Mouse (Mus musculus) intestine, postnatal 0 days (tissue): ENCODE data around the gene Cdh24. TPM values are rescaled to one million over a fixed set of nuclear protein-coding genes. Genes with fewer than 3 reads are reported as not detected.

ENCODE experiments used
- ATAC-seq: fragments of 200-750 bp; cut with Nextera tagmentation; 2 replicates; pipeline ENCODE4 v1.8.0; 2017; ENCODE audit warnings: mild to moderate bottlenecking, moderate TSS enrichment, moderate library complexity
- H3K27ac ChIP-seq: fragments of 300-500 bp; sonication (generic); 2 replicates; pipeline ENCODE4 v1.5.1; 2014; ENCODE audit warnings: mild to moderate bottlenecking, low read depth, low read length, moderate library complexity
- H3K27me3 ChIP-seq: fragments of 300-500 bp; sonication (generic); replicated peaks from 2 replicates; pipeline ENCODE4 v1.6.1; 2014; ENCODE audit warnings: low read length, mixed read lengths; ENCODE audit not compliant: control insufficient read depth, insufficient read depth
- H3K36me3 ChIP-seq: fragments of 300-500 bp; sonication (generic); 2 replicates; pipeline ENCODE4 v1.6.1; 2014; ENCODE audit warnings: mild to moderate bottlenecking, moderate library complexity; ENCODE audit not compliant: control insufficient read depth, insufficient read depth
- H3K4me1 ChIP-seq: fragments of 300-500 bp; sonication (generic); replicated peaks from 2 replicates; pipeline ENCODE4 v1.6.1; 2014; ENCODE audit warnings: antibody characterized with exemption, low read length, mixed read lengths; ENCODE audit not compliant: control insufficient read depth, insufficient read depth
- H3K4me2 ChIP-seq: fragments of 300-500 bp; sonication (generic); replicated peaks from 2 replicates; pipeline ENCODE4 v1.6.1; 2014; ENCODE audit warnings: low read depth, mild to moderate bottlenecking, moderate library complexity
- H3K4me3 ChIP-seq: fragments of 300-500 bp; sonication (generic); 2 replicates; pipeline ENCODE4 v1.5.1; 2014; ENCODE audit warnings: low read depth, low read length
- H3K9ac ChIP-seq: fragments of 300-500 bp; sonication (generic); 2 replicates; pipeline ENCODE4 v1.6.1; 2014; ENCODE audit warnings: mild to moderate bottlenecking, low read depth, low read length
- H3K9me3 ChIP-seq: fragments of 300-500 bp; sonication (generic); 2 replicates; pipeline ENCODE4 v1.6.1; 2016; ENCODE audit warnings: mixed run types; ENCODE audit not compliant: control insufficient read depth
- CTCF ChIP-seq: sonication (generic); IDR thresholded peaks from 2 replicates; pipeline ENCODE4 v1.5.1; 2016; ENCODE audit warnings: low read depth, mild to moderate bottlenecking, control low read depth, antibody characterized with exemption, moderate library complexity
- WGBS: fragments of 180-500 bp; shearing (Covaris S2); extraction: QIAGEN DNeasy Blood & Tissue Kit; methylation state at CpG from one replicate; pipeline ENCODE4 v1.1.7; 2014; 5-methylcytosine and 5-hydroxymethylcytosine counted together
- microRNA counts: library from miRNA; unstranded; fragments of <30 nt; microRNA quantifications from one replicate; lab custom pipeline; 2016
- microRNA-seq: library from miRNA; unstranded; fragments of <30 nt; microRNA quantifications from one replicate; pipeline ENCODE4, GENCODE M21; 2016
- polyA plus RNA-seq: library from polyadenylated mRNA; unstranded; fragments of >200 nt; fragmentation: Nextera tagmentation; extraction: Ambion mirVana; gene quantifications from 2 replicates; pipeline ENCODE4 v1.2.1, GENCODE M21; 2015

Cdh24 gene
- polyA plus RNA-seq, 1 experiment from 2014 or later: 0.63 TPM

- Histone ChIP-seq H3K9me3 (no peaks in the 10 kb centered on the region), H3K9ac (no peak overlapping the region), H3K4me3 (no peak overlapping the region), H3K27me3 (no peaks in the 10 kb centered on the region), H3K4me1 (no peaks in the 10 kb centered on the region), H3K4me2 (no peak overlapping the region), H3K36me3 (peaks cover 20% of the 10 kb centered on the region), H3K27ac (no peak overlapping the region)
- 78% methylated on average over 28 of the region's 28 CpGs for WGBS
- no peak for ATAC-seq
- no peak for TF ChIP-seq CTCF
Measured at GRCm38 (mm10) chr14:54594631-54595414, 46.3 kb downstream of the Cdh24 start.

GRCm38 (mm10) chr14:54594055-54594454 is 47.1 kb downstream of the Cdh24 start:
- 89% methylated on average over 3 of the region's 3 CpGs for WGBS

GRCm38 (mm10) chr14:54592319-54592934 is 48.7 kb downstream of the Cdh24 start:
- Histone ChIP-seq H3K27me3 (no peaks in the 10 kb centered on the region), H3K9ac (no peak overlapping the region), H3K4me3 (no peak overlapping the region), H3K9me3 (no peaks in the 10 kb centered on the region), H3K27ac (no peak overlapping the region), H3K36me3 (peaks cover 20% of the 10 kb centered on the region), H3K4me2 (no peak overlapping the region), H3K4me1 (no peaks in the 10 kb centered on the region)
- 61% methylated on average over 10 of the region's 10 CpGs for WGBS
- ATAC-seq: no peak
- no peak for TF ChIP-seq CTCF

More at GRCm38 (mm10) chr14:54594055-54594454, 47.1 kb downstream of the Cdh24 start:
- Histone ChIP-seq H3K4me3 (no peak overlapping the region), H3K4me2 (no peak overlapping the region), H3K4me1 (no peaks in the 10 kb centered on the region), H3K9me3 (no peaks in the 10 kb centered on the region), H3K27ac (no peak overlapping the region), H3K9ac (no peak overlapping the region), H3K36me3 (peaks cover 20% of the 10 kb centered on the region), H3K27me3 (no peaks in the 10 kb centered on the region)
- ATAC-seq: no peak
- peak; percentile 46 for TF ChIP-seq CTCF

GRCm38 (mm10) chr14:54591056-54591455 is 50.1 kb downstream of the Cdh24 start:
- TF ChIP-seq CTCF: no peak
- no peak overlapping the region for H3K4me2 ChIP-seq
- no peaks in the 10 kb centered on the region for H3K4me1 ChIP-seq
- no peak overlapping the region for H3K4me3 ChIP-seq
- no peak overlapping the region for H3K27ac ChIP-seq
- no peaks in the 10 kb centered on the region for H3K9me3 ChIP-seq
- H3K27me3 ChIP-seq: no peaks in the 10 kb centered on the region
- H3K9ac ChIP-seq: no peak overlapping the region
- WGBS: 92% methylated on average over 16 of the region's 16 CpGs
- H3K36me3 ChIP-seq: peaks cover 17% of the 10 kb centered on the region
- no peak for ATAC-seq

GRCm38 (mm10) chr14:54583681-54584338 is 57.4 kb downstream of the Cdh24 start:
- Histone ChIP-seq H3K4me2 (no peak overlapping the region), H3K27ac (peak overlapping the region; percentile 41; the same call in 1 of the 2 replicates), H3K9me3 (no peaks in the 10 kb centered on the region), H3K27me3 (no peaks in the 10 kb centered on the region), H3K9ac (no peak overlapping the region), H3K36me3 (peaks cover 3% of the 10 kb centered on the region; the same call in 1 of the 2 replicates), H3K4me3 (no peak overlapping the region), H3K4me1 (no peaks in the 10 kb centered on the region)
- TF ChIP-seq CTCF: peak; percentile 84
- WGBS: 28% methylated on average over 7 of the region's 7 CpGs
- peak; percentile 17; the same call in 1 of the 2 replicates for ATAC-seq

GRCm38 (mm10) chr14:54582536-54582935 is 58.6 kb downstream of the Cdh24 start:
- H3K4me2 ChIP-seq: no peak overlapping the region
- no peak overlapping the region for H3K9ac ChIP-seq
- H3K9me3 ChIP-seq: no peaks in the 10 kb centered on the region
- H3K36me3 ChIP-seq: peaks cover 3% of the 10 kb centered on the region; the same call in 1 of the 2 replicates
- no peaks in the 10 kb centered on the region for H3K27me3 ChIP-seq
- 0 out of 2 replicates have a peak, but pooled peaks have one; percentile 29 for ATAC-seq
- no peaks in the 10 kb centered on the region for H3K4me1 ChIP-seq
- WGBS: 70% methylated on average over 9 of the region's 9 CpGs
- TF ChIP-seq CTCF: no peak
- no peak overlapping the region for H3K4me3 ChIP-seq
- H3K27ac ChIP-seq: no peak overlapping the region

MicroRNAs within 50 kb of the gene (microRNA counts, 519-probe panel; counts per million panel counts)
- not detected for microRNA mmu-miR-686 (lab: Ali Mortazavi, UCI)

Small RNA genes lying within 50 kb of the gene (microRNA-seq; reads per million reads assigned to microRNA genes)
- gene Mir686: not detected
- gene Mir6948: not detected

Other genes with a start within 250 kb of the Cdh24 start
- gene Slc7a7, start 223.6 kb downstream of the Cdh24 start, polyA plus RNA-seq: 188 TPM in 2 replicates
- 300 and 317 TPM in 2 replicates for gene Mrpl52, start 214.5 kb downstream of the Cdh24 start, polyA plus RNA-seq
- 49.4 and 53.7 TPM in 2 replicates for gene Mmp14, start 209.8 kb downstream of the Cdh24 start, polyA plus RNA-seq
- gene Lrp10, start 177.2 kb downstream of the Cdh24 start, polyA plus RNA-seq: 105 and 108 TPM in 2 replicates
- 0.78 and 0.89 TPM in 2 replicates for gene Rem2, start 165.3 kb downstream of the Cdh24 start, polyA plus RNA-seq
- gene Prmt5, start 123.8 kb downstream of the Cdh24 start, polyA plus RNA-seq: 18.1 and 20.9 TPM in 2 replicates
- 28.2 and 29.4 TPM in 2 replicates for gene Haus4, start 86.7 kb downstream of the Cdh24 start, polyA plus RNA-seq
- 13.1 and 15.1 TPM in 2 replicates for gene Ajuba, start 63.8 kb downstream of the Cdh24 start, polyA plus RNA-seq
- 2.9 and 3.1 TPM in 2 replicates for gene 4931414P19Rik, start 35.4 kb downstream of the Cdh24 start, polyA plus RNA-seq
- 246 and 274 TPM in 2 replicates for gene Psmb5, start 23.3 kb downstream of the Cdh24 start, polyA plus RNA-seq
- gene Psmb11, start 19.9 kb downstream of the Cdh24 start, polyA plus RNA-seq: not detected in 2 replicates
- gene Gm17606, start 412 bp downstream of the Cdh24 start, polyA plus RNA-seq: not detected in 2 replicates
- 75.5 and 76.8 TPM in 2 replicates for gene 1700123O20Rik, start 44.9 kb upstream of the Cdh24 start, polyA plus RNA-seq
- 49.9 and 57.4 TPM in 2 replicates for gene Acin1, start 45.6 kb upstream of the Cdh24 start, polyA plus RNA-seq
- gene Gm29776, start 57.5 kb upstream of the Cdh24 start, polyA plus RNA-seq: 0.09 TPM in 1 of 2 replicates, not detected in the other
- not detected in 2 replicates for gene Cebpe, start 70.8 kb upstream of the Cdh24 start, polyA plus RNA-seq
- 34.2 and 36.9 TPM in 2 replicates for gene Slc7a8, start 140.6 kb upstream of the Cdh24 start, polyA plus RNA-seq
- not detected in 2 replicates for gene Rnf212b, start 172.8 kb upstream of the Cdh24 start, polyA plus RNA-seq
- 6.0 and 7.3 TPM in 2 replicates for gene Homez, start 229.6 kb upstream of the Cdh24 start, polyA plus RNA-seq
- gene Ppp1r3e, start 236.2 kb upstream of the Cdh24 start, polyA plus RNA-seq: 3.8 and 4.1 TPM in 2 replicates
- 8.0 and 9.3 TPM in 2 replicates for gene Bcl2l2, start 242.0 kb upstream of the Cdh24 start, polyA plus RNA-seq
- 1.8 and 1.9 TPM in 2 replicates for gene Gm20521, start 242.1 kb upstream of the Cdh24 start, polyA plus RNA-seq